8 mouse cellular contexts compared by ENCODE assay signal in the genomic region with DNA sequence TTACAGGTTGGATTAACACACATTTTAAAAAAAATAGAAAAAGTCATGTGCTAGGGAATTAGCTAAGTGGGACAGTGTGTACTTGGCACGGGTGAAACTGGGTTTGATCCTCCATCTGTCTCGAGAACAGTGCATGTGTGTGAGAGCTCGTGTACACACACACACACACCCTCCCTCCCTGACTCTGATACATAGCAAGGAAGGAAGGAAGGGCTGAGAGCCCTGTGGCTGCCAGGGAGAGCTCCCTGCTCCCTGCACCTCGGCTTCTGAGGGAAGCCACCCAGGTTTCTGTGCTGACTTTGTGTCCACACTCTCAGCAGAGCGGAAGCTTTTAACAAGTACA.
A peak's percentile ranks its signal among the peaks of the same experiment; 100 is the strongest.
DNase-seq lines count a peak whose midpoint lies in the region; ATAC-seq lines count a peak whose summit lies in the region.

No protein-coding gene starts in this region.

- no peak overlapping the region for H3K4me3 ChIP-seq in neural tube, embryonic 11.5 days (ENCODE audit: low read depth, low read length)
- H3K4me3 ChIP-seq in embryonic facial prominence, embryonic 11.5 days (ENCODE audit: low read depth, low read length): no peak overlapping the region
- H3K4me3 ChIP-seq in liver, embryonic 13.5 days (replicated peaks): no peak overlapping the region
- H3K4me3 ChIP-seq in neural tube, embryonic 12.5 days: no peak overlapping the region

- peak; percentile 33; the same call in 1 of the 2 replicates for ATAC-seq in neural tube, embryonic 11.5 days (ENCODE audit: insufficient read depth, low FRiP score, low TSS enrichment)
- ATAC-seq in embryonic facial prominence, embryonic 11.5 days (replicated peaks; ENCODE audit: insufficient number of reproducible peaks, low FRiP score, low TSS enrichment, low read depth): 0 out of 2 replicates have a peak, but pooled peaks have one; percentile 35
- ATAC-seq in liver, embryonic 13.5 days (ENCODE audit: low read depth): 0 out of 2 replicates have a peak, but pooled peaks have one; percentile 46
- ATAC-seq in neural tube, embryonic 12.5 days (ENCODE audit: low FRiP score, low read depth): peak; percentile 59; the same call in 1 of the 2 replicates
- ATAC-seq in megakaryocyte-erythroid progenitor cell, adult 5-6 weeks (replicated peaks; ENCODE audit: low FRiP score, low TSS enrichment, poor library complexity, severe bottlenecking): no peak

- H3K9me3 ChIP-seq in neural tube, embryonic 11.5 days (ENCODE audit: control insufficient read depth, low read length): no peaks in the 10 kb centered on the region
- no peaks in the 10 kb centered on the region for H3K9me3 ChIP-seq in embryonic facial prominence, embryonic 11.5 days (replicated peaks; ENCODE audit: control insufficient read depth, low read length)
- H3K9me3 ChIP-seq in liver, embryonic 13.5 days (replicated peaks): no peaks in the 10 kb centered on the region
- no peaks in the 10 kb centered on the region for H3K9me3 ChIP-seq in neural tube, embryonic 12.5 days

- no peak overlapping the region for H3K27ac ChIP-seq in neural tube, embryonic 11.5 days (ENCODE audit: low read depth, low read length)
- peak overlapping the region; percentile 41 for H3K27ac ChIP-seq in embryonic facial prominence, embryonic 11.5 days (replicated peaks; ENCODE audit: low read depth, low read length)
- H3K27ac ChIP-seq in liver, embryonic 13.5 days: peak overlapping the region; percentile 64; the same call in 1 of the 2 replicates
- H3K27ac ChIP-seq in neural tube, embryonic 12.5 days: no peak overlapping the region

- H3K4me2 ChIP-seq in neural tube, embryonic 11.5 days (ENCODE audit: low read depth): peak overlapping the region; percentile 24; the same call in 1 of the 2 replicates
- no peak overlapping the region for H3K4me2 ChIP-seq in embryonic facial prominence, embryonic 11.5 days (ENCODE audit: low read depth, low read length)
- H3K4me2 ChIP-seq in liver, embryonic 13.5 days: no peak overlapping the region
- H3K4me2 ChIP-seq in neural tube, embryonic 12.5 days (replicated peaks): peak overlapping the region; percentile 52

- no peak overlapping the region; the same call in 1 of the 2 replicates for H3K9ac ChIP-seq in neural tube, embryonic 11.5 days (ENCODE audit: low read length)
- no peak overlapping the region; the same call in 1 of the 2 replicates for H3K9ac ChIP-seq in embryonic facial prominence, embryonic 11.5 days (replicated peaks; ENCODE audit: low read length)
- H3K9ac ChIP-seq in liver, embryonic 13.5 days: no peak overlapping the region
- H3K9ac ChIP-seq in neural tube, embryonic 12.5 days: no peak overlapping the region

- peaks cover 8% of the 10 kb centered on the region for H3K4me1 ChIP-seq in neural tube, embryonic 11.5 days (ENCODE audit: control insufficient read depth, insufficient read depth, low read length)
- 0 out of 2 replicates have a peak, but pooled peaks cover 3% of the 10 kb centered on the region for H3K4me1 ChIP-seq in embryonic facial prominence, embryonic 11.5 days (ENCODE audit: control insufficient read depth, insufficient read depth, low read length)
- peaks cover 27% of the 10 kb centered on the region for H3K4me1 ChIP-seq in liver, embryonic 13.5 days (replicated peaks)
- H3K4me1 ChIP-seq in neural tube, embryonic 12.5 days: peaks cover 14% of the 10 kb centered on the region

- DNase-seq in neural tube, embryonic 11.5 days (ENCODE audit: low spot score): no peak
- DNase-seq in neural tube, embryonic 10.5 days (ENCODE audit: extremely low spot score, low spot score): no peak
- DNase-seq in embryonic facial prominence, embryonic 11.5 days (ENCODE audit: low spot score): peak; percentile 48
- DNase-seq in heart, postnatal 4 days: peak; percentile 28
- no peak for DNase-seq in liver, embryonic 13.5 days
- no peak for DNase-seq in urinary bladder, adult 2 months (ENCODE audit: low spot score)

- H3K27me3 ChIP-seq in neural tube, embryonic 11.5 days (ENCODE audit: control insufficient read depth, insufficient read depth, low read length): no peaks in the 10 kb centered on the region
- no peaks in the 10 kb centered on the region for H3K27me3 ChIP-seq in embryonic facial prominence, embryonic 11.5 days (ENCODE audit: control insufficient read depth, insufficient read depth, low read length)
- no peaks in the 10 kb centered on the region for H3K27me3 ChIP-seq in liver, embryonic 13.5 days
- no peaks in the 10 kb centered on the region for H3K27me3 ChIP-seq in neural tube, embryonic 12.5 days (replicated peaks)

- WGBS in neural tube, embryonic 11.5 days: 12% methylated on average over 5 of the region's 5 CpGs
- WGBS in embryonic facial prominence, embryonic 11.5 days: 14% methylated on average over 5 of the region's 5 CpGs
- 33% methylated on average over 5 of the region's 5 CpGs for WGBS in liver, embryonic 13.5 days (ENCODE audit: insufficient replicate concordance)
- 19% methylated on average over 5 of the region's 5 CpGs for WGBS in neural tube, embryonic 12.5 days

- H3K36me3 ChIP-seq in neural tube, embryonic 11.5 days (ENCODE audit: control insufficient read depth, insufficient read depth, low read length): no peaks in the 10 kb centered on the region
- no peaks in the 10 kb centered on the region for H3K36me3 ChIP-seq in embryonic facial prominence, embryonic 11.5 days (replicated peaks; ENCODE audit: control insufficient read depth, insufficient read depth, low read depth, low read length)
- no peaks in the 10 kb centered on the region for H3K36me3 ChIP-seq in liver, embryonic 13.5 days
- H3K36me3 ChIP-seq in neural tube, embryonic 12.5 days: no peaks in the 10 kb centered on the region

Comparison
In these comparisons a context has a peak if more than half of its experiments do, and no peak if none do; other contexts are left out.
1. DNase-seq: peak in embryonic facial prominence, embryonic 11.5 days (single experiment) and heart, postnatal 4 days (single experiment); none in neural tube, embryonic 11.5 days (single experiment), neural tube, embryonic 10.5 days (single experiment), liver, embryonic 13.5 days (single experiment) and urinary bladder, adult 2 months (single experiment).
2. H3K27ac ChIP-seq: peak in embryonic facial prominence, embryonic 11.5 days (single experiment) and liver, embryonic 13.5 days (single experiment); none in neural tube, embryonic 11.5 days (single experiment) and neural tube, embryonic 12.5 days (single experiment).
3. H3K4me2 ChIP-seq: peak in neural tube, embryonic 11.5 days (single experiment) and neural tube, embryonic 12.5 days (single experiment); none in embryonic facial prominence, embryonic 11.5 days (single experiment) and liver, embryonic 13.5 days (single experiment).